Mouse (Mus musculus): Measurements from ENCODE around the gene 2610028H24Rik.

2610028H24Rik gene

GRCm38 (mm10) chr10:76489205-76489604 is 40.3 kb downstream of the 2610028H24Rik start:
- DNase-seq = no peak

GRCm38 (mm10) chr10:76493527-76493926 is 44.6 kb downstream of the 2610028H24Rik start:
- no peak for DNase-seq

DNA sequence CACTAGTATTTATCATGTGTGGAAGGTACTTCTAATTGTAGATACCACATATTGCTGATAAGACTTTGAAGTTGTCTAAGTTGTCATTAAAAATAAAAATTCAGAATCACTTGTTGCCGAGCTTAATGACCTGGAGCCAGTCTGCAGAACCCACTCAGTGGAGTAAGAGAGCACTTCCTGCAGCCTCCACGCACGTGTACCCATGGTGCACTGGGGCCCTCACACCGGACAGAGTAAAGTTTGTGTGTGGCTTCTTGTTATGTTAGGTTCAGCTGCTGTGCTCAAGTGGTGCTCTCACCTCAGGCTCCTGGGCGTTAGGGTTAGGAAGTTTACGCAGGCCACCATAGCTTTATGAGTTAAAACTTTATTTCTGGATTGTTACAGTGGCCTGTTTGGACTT is 46.6 kb downstream of the 2610028H24Rik start:
- DNase-seq = no peak

- no peak for DNase-seq
Measured at GRCm38 (mm10) chr10:76496366-76496765, 47.5 kb downstream of the 2610028H24Rik start.

DNA sequence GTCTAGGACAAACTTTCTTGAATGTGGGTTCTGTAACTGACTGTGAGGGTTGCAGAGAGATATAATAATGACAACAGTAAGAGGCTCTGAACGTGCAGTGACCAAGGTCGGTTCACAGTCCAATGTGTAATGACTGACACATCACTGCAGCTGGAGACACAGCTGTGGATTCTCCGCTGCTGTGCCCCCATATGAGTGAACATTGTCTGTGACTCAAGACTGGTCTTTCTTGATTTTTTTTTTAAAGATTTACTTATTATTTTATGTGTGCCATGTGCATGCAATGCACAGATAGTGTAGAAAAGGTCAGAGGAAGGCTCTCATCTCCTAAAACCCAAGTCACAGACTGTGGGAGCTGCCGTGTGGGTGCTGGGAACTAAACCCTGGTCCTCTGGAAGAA is 48.6 kb downstream of the 2610028H24Rik start:
- DNase-seq = no peak

DNA sequence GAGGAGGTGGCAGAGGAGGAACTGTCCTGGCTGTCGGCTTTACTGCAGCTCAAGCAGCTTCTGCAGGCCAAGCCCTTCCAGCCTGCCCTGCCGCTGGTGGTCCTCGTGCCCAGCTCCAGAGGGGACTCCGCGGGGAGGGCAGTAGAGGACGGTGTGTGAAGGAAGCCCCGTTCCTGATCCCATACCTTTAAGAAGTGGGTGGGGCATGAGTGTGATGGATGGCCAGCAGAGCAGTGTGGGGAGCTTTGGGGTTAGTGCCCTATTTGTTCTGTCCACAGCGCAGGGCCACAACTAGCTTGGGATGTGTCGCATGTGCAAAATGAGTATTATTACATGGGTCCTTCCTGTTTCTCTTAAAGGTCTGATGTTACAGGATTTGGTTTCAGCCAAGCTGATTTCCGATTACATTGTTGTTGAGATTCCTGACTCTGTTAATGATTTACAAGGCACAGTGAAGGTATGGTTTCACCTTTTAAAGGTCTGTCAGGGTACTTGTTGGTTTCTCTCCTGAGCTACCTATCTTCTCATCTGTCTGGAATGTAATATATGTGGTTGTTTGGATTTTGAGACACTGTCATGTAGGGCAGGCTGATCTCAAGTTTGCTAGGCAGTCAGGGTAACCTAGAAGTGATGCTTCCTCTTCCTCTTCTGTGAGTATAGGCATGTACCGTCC is 55.5 kb downstream of the 2610028H24Rik start:
- DNase-seq = no peak

- DNase-seq = no peak
Measured at GRCm38 (mm10) chr10:76505865-76506264, 57.0 kb downstream of the 2610028H24Rik start.

Measured in cerebellum, postnatal 14 days (tissue).